Mouse (Mus musculus) heart, adult 11 months (tissue): ENCODE measurements around the gene Nub1.
A peak's percentile ranks its signal among the peaks of the same experiment; 100 is the strongest.

Experiments
- DNase-seq: peaks from one replicate; pipeline ENCODE4 v3.0.0; 2022

The Nub1 gene

DNA sequence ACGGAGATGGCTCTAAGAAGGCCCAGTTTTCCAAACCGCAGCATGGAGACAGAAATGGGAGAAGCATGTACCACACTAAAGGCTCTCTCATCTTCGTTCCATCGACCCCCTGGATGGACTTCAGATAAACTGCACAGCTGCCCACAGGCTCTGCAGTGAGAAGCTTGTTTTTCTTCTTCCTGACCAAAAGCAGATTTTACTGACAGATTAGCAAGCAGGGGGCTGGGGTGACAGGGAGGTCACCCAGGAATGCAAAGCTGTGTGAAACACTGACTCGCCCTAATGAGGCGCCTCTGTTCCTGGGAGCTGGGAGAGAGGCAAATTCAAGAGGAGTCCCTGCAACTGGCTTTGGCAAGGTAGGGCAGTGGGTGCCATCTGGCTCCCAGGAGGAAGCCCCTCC is 62.2 kb downstream of the Nub1 start:
- DNase-seq, result no peak

DNA sequence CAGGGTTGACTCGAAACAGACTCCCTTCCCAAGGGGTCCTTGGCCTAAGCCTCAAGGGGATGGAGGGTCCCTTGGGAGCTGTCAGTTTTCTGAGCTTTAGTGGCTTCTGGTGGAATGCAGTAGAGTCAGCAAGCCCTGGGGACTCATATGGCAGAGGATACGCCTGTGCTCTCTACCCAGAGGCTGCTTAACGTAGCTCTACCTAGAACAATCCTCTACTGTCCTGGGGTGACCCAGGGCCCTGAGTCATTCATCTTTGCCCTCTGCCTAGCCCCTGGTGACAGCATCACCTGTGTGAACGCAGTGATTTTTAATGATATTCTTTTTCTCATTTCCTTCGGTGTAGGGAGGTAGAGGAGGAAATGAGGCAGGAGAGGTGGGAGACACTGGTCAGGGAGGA is 64.4 kb downstream of the Nub1 start:
- peak; percentile 93 for DNase-seq

- DNase-seq, result peak; percentile 99
Observed at GRCm38 (mm10) chr5:24750321-24751304, 65.3 kb downstream of the Nub1 start.

GRCm38 (mm10) chr5:24751305-24752174 is 66.2 kb downstream of the Nub1 start:
- peak; percentile 97 for DNase-seq

DNA sequence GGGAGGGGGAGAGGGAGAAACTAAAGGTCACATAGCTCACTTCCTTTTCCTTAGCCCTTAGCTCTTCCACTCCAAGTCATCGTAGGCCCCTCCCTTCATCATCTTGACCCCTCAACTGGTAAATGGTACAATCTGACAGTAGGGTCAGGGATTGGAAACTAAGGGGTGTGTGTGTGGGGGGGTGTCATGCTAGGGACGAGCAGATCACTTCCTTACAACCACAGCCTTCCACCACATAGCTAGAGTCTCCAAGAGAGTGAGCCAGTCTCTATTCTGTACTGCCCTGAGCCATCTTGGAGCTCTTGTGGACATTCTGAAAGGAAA is 66.8 kb downstream of the Nub1 start:
- DNase-seq, result no peak

DNA sequence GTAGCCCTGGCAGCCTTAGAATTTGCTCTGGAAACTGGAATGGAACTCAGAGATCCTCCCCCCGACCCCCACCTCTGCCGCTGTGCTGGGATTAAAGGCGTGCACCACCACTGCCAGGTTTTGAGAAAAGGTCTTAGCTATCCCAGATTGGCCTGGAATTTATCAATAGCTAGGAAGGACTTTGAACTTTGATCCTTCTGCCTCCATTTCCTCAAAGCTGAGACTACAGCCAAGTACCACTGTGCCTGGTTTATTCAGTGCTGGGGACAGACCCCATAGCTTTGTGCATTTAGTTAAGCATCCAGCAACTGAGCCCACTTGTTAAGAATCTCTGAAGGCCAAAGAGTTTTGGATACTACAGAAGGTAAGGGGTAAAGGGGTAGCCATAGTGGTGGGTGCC is 71.6 kb downstream of the Nub1 start:
- DNase-seq, result no peak

DNA sequence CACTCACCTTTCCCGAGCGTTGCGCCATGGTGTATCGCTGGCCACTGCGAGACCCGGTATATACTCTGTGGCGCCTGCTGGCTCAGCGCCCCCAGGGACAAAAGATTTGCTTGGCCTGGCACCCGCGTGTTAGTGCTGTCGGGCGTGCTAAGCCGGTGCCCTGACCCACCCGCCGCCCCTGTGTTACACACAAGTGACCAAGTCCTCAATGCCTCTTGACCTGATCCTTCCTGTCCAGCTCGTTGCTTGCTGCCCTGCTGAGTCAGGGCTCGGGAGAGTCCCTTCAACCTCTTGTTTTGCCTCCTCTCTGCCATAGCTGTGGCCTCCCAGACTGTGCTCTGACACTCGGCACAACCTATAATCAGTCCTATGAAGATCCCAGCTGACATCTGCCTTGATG is 72.5 kb downstream of the Nub1 start, which contains the start of gene Crygn:
TSS of gene Crygn (minus strand) at position 193 of the 400 bp plus-strand sequence.
- no peak for DNase-seq
